Mouse (Mus musculus) kidney, embryonic 14.5 days (tissue): ENCODE measurements around the gene Olfr1535. TPM values are rescaled to one million over a fixed set of nuclear protein-coding genes. Genes with fewer than 3 reads are reported as not detected.

ENCODE experiments used
- ATAC-seq: fragments of 200-750 bp; cut with Nextera tagmentation; 2 replicates; pipeline ENCODE4 v1.8.0; 2017; ENCODE audit warnings: moderate number of reproducible peaks, mild to moderate bottlenecking, moderate TSS enrichment, moderate library complexity; ENCODE audit not compliant: low FRiP score, low TSS enrichment
- H3K27ac ChIP-seq: fragments of 300-500 bp; sonication (generic); 2 replicates; pipeline ENCODE4 v1.5.1; 2014; ENCODE audit warnings: low read depth, mild to moderate bottlenecking, low read length, moderate library complexity, mixed read lengths
- H3K27me3 ChIP-seq: fragments of 300-500 bp; sonication (generic); 2 replicates; pipeline ENCODE4 v1.6.1; 2014; ENCODE audit warnings: mild to moderate bottlenecking, low read length; ENCODE audit not compliant: control insufficient read depth, insufficient read depth
- H3K36me3 ChIP-seq: fragments of 300-500 bp; sonication (generic); 2 replicates; pipeline ENCODE4 v1.6.1; 2014; ENCODE audit warnings: low read length, mixed read lengths; ENCODE audit not compliant: control insufficient read depth, insufficient read depth
- H3K4me1 ChIP-seq: fragments of 300-500 bp; sonication (generic); 2 replicates; pipeline ENCODE4 v1.6.1; 2014; ENCODE audit warnings: low read length, mixed read lengths; ENCODE audit not compliant: control insufficient read depth, insufficient read depth
- H3K4me2 ChIP-seq: fragments of 300-500 bp; sonication (generic); replicated peaks from 2 replicates; pipeline ENCODE4 v1.6.1; 2014; ENCODE audit warnings: low read depth, mild to moderate bottlenecking, low read length
- H3K4me3 ChIP-seq: fragments of 300-500 bp; sonication (generic); 2 replicates; pipeline ENCODE4 v1.5.1; 2014; ENCODE audit warnings: mild to moderate bottlenecking, low read length
- H3K9ac ChIP-seq: fragments of 300-500 bp; sonication (generic); 2 replicates; pipeline ENCODE4 v1.6.1; 2014; ENCODE audit warnings: low read depth, mild to moderate bottlenecking, low read length, moderate library complexity
- H3K9me3 ChIP-seq: fragments of 300-500 bp; sonication (generic); 2 replicates; pipeline ENCODE4 v1.6.1; 2016; ENCODE audit warnings: low read length; ENCODE audit not compliant: control insufficient read depth
- WGBS: fragments of 180-500 bp; shearing (Covaris S2); extraction: QIAGEN DNeasy Blood & Tissue Kit; methylation state at CpG from one replicate; pipeline ENCODE4 v1.1.7; 2014; 5-methylcytosine and 5-hydroxymethylcytosine counted together
- polyA plus RNA-seq: library from polyadenylated mRNA; unstranded; fragments of >200 nt; fragmentation: Nextera tagmentation; extraction: Ambion mirVana; gene quantifications from 2 replicates; pipeline ENCODE4 v1.2.1, GENCODE M21; 2014

Olfr1535 gene
- 0.05 TPM in 1 of 2 replicates, not detected in the other for polyA plus RNA-seq

DNA sequence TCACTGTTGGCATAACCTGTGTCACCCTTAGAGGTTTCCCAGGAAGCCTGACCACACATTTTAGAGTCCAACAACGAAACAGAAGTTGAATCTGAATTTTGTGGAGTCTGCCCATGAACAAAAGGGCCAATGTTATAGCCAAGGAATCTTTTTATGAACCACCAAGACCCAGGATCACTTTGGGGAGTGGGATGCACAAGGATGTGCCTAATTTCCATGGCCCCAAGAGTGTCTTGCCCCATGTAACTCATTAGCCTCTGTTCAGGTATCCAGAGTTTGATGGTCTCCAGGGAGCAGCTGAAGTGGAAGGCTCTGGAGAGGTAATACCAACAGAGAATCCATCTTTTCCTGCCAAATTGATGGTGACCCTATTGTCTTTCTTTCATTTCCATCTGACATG lies at the start of gene Olfr1535:
Gene Olfr1535, minus strand, starts transcription at position 101 of the 400 bp plus-strand sequence.
- Histone ChIP-seq H3K27ac (no peak within 1 kb of the TSS), H3K4me2 (no peak within 1 kb of the TSS), H3K9me3 (no peaks in the 10 kb centered on the region), H3K4me1 (no peaks in the 10 kb centered on the region), H3K9ac (no peak within 1 kb of the TSS), H3K4me3 (no peak within 1 kb of the TSS), H3K36me3 (no peaks in the 10 kb centered on the region), H3K27me3 (no peaks in the 10 kb centered on the region)
- no peak for ATAC-seq
- 72% methylated on average over 1 of the region's 1 CpGs for WGBS

DNA sequence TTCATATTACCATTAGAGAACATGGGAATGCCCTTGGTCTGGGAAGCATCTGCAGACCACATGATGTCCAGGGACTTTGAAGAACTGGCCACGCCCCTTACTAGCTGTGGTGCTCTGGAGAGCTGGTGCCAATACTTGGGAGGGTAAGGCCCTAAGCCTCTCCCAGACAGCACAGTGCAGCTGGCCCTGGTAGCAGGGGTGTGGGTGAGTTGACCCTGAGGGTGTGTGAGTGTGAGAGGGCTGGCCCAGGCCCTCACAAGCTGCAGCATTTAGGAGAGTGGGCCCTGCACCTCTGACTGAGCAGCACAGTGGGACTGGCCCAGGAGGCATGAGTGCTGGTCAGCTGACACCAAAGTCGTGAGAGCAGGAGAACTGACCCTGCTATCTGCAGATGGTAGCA lies 31.9 kb upstream of the Olfr1535 start:
- no peaks in the 10 kb centered on the region for H3K4me1 ChIP-seq
- no peak overlapping the region for H3K4me2 ChIP-seq
- no peaks in the 10 kb centered on the region for H3K36me3 ChIP-seq
- no peak overlapping the region for H3K27ac ChIP-seq
- no peak overlapping the region for H3K4me3 ChIP-seq
- H3K9me3 ChIP-seq = 0 out of 2 replicates have a peak, but pooled peaks cover 4% of the 10 kb centered on the region
- H3K9ac ChIP-seq = no peak overlapping the region
- no peak for ATAC-seq
- no peaks in the 10 kb centered on the region for H3K27me3 ChIP-seq
- WGBS = 75% methylated on average over 2 of the region's 2 CpGs

DNA sequence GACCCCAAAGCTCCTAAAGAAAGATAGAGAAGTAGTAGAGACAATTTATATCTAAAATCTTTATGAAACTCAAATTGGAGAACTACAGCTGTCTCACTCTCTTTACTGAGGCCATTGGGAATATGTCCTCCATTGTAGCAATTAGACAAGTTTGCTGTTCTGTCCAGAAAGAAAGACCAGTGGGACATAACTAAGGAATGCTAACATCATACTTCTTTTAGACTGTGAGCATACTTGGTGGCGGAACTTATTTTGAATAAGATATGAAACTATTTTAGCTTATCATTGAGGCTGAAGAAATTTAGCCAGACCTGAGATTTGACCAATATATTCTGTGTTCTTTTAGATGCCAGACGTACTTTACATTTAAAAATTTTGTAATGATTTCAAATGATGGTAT lies 22.0 kb upstream of the Olfr1535 start, which contains the start of gene Olfr1364:
Gene Olfr1364, minus strand, starts transcription at position 101 of the 400 bp plus-strand sequence.
- Histone ChIP-seq H3K4me2 (no peak within 1 kb of the TSS), H3K4me3 (no peak within 1 kb of the TSS), H3K27me3 (no peaks in the 10 kb centered on the region), H3K36me3 (no peaks in the 10 kb centered on the region), H3K9ac (no peak within 1 kb of the TSS), H3K9me3 (no peaks in the 10 kb centered on the region), H3K27ac (no peak within 1 kb of the TSS), H3K4me1 (no peaks in the 10 kb centered on the region)
- 91% methylated on average over 2 of the region's 2 CpGs for WGBS
- no peak for ATAC-seq

DNA sequence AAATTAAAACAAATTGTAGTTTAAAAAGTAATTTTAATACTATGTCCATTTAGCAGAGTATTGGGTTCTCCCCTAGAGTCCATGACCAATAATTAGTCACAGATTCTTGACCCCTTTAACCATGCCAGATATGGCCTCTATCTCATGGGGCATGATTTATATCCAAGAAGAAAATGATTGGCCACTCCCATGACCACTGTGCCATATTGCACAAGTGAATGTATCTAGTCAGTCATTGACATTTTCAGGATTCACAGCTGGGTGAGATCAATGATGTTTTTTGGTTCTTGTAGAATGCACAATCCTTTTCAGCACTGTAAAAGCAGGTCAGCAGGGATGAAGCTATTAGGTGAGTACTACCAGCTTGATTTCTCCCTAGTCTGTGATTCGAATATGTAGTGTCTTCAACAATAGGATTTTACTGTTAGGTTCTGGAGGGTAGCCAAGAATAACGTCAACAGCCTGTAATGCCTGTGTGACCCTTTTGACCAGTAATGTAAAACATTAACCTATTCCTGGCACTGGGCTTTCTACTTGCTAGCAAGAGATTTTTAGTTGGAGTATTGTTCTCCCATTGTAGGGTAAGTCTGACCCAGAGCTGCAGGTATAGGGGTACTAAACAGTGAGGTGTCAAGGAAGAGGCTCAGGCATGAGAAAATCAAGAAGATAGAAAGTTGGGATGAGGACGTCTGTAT lies 9.1 kb downstream of the Olfr1535 start:
- Histone ChIP-seq H3K36me3 (no peaks in the 10 kb centered on the region), H3K4me2 (no peak overlapping the region), H3K4me1 (no peaks in the 10 kb centered on the region), H3K4me3 (no peak overlapping the region), H3K27ac (no peak overlapping the region), H3K9me3 (no peaks in the 10 kb centered on the region), H3K27me3 (no peaks in the 10 kb centered on the region), H3K9ac (no peak overlapping the region)
- ATAC-seq = no peak
- WGBS = 35% methylated on average over 3 of the region's 3 CpGs

DNA sequence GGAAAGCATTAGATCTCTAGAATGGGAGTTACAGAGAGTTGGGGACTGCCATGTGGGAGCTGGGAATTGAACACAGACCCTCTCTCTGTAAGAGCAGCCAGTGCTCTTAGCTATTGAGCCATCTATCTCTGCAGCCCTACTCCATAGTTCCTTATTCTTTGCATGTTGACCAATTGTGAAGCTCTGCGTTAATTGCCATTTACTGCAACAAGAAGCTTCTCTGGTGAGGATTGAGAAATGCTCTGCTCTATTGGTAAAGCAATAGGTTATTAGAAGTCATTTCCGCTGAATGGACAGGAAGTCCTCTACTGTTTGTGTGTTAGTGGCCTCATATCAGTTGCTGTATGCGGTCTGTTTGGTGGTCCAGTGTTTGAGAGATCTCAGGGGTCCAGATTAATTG lies 10.2 kb downstream of the Olfr1535 start:
- Histone ChIP-seq H3K27me3 (no peaks in the 10 kb centered on the region), H3K27ac (no peak overlapping the region), H3K4me1 (no peaks in the 10 kb centered on the region), H3K4me3 (no peak overlapping the region), H3K4me2 (no peak overlapping the region), H3K9me3 (no peaks in the 10 kb centered on the region), H3K36me3 (no peaks in the 10 kb centered on the region), H3K9ac (no peak overlapping the region)
- 93% methylated on average over 3 of the region's 3 CpGs for WGBS
- ATAC-seq = no peak

DNA sequence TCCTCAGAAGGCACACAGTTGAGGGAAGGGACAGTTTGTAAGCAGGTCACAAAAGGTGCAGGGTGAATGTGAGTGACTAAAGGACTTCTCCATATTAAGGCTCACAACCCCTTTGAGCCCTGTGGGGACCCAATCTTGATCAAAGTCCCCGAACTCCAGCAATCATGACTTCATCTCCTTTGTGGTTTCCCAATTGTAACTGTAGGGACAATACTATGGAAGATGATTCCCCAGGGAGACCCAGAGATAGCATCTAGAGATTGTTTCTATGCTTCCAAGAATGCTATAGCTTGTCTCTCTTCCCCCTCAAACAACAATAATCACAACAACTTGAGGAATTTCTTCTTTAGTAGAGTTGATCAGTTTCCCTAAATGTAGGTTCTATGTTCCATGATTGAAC lies 17.0 kb downstream of the Olfr1535 start, which contains the start of gene Olfr1366:
Gene Olfr1366, minus strand, starts transcription at position 101 of the 400 bp plus-strand sequence.
- Histone ChIP-seq H3K4me2 (no peak within 1 kb of the TSS), H3K27ac (no peak within 1 kb of the TSS), H3K27me3 (no peaks in the 10 kb centered on the region), H3K4me1 (no peaks in the 10 kb centered on the region), H3K9ac (no peak within 1 kb of the TSS), H3K36me3 (no peaks in the 10 kb centered on the region), H3K9me3 (no peaks in the 10 kb centered on the region), H3K4me3 (no peak within 1 kb of the TSS)
- WGBS = 68% methylated on average over 1 of the region's 1 CpGs
- no peak for ATAC-seq

DNA sequence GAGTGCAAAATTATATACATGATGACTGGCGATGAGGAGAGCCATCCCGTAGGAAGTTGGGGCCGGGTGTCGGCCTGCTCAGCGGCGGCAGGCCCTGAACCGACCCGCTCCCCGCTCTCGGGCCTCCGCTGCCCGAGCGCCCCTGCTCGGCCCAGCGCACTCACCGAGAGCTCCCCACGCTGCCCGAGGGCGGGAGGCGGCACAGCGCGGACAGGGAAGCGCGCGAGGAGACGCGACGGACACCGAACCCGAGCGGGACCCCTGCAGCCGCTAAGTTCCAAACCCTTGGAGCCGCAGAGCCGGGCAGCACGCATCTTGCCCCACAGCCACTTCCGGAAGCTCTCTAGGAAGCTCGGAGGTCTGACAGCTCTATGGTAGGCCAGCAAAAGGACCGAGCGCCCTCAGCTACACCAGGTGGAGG lies 28.9 kb downstream of the Olfr1535 start, which contains the start of gene Zkscan8:
Gene Zkscan8, minus strand, starts transcription at position 340 of the 421 bp plus-strand sequence.
- under 1% methylated on average over 39 of the region's 39 CpGs for WGBS
- Histone ChIP-seq H3K9me3 (no peaks in the 10 kb centered on the region), H3K27ac (peak within 1 kb of the TSS; percentile 94), H3K36me3 (peaks cover 13% of the 10 kb centered on the region), H3K4me3 (peak within 1 kb of the TSS; percentile 79), H3K4me1 (no peaks in the 10 kb centered on the region), H3K4me2 (peak within 1 kb of the TSS; percentile 59), H3K27me3 (no peaks in the 10 kb centered on the region), H3K9ac (peak within 1 kb of the TSS; percentile 96)
- ATAC-seq = peak; percentile 99

DNA sequence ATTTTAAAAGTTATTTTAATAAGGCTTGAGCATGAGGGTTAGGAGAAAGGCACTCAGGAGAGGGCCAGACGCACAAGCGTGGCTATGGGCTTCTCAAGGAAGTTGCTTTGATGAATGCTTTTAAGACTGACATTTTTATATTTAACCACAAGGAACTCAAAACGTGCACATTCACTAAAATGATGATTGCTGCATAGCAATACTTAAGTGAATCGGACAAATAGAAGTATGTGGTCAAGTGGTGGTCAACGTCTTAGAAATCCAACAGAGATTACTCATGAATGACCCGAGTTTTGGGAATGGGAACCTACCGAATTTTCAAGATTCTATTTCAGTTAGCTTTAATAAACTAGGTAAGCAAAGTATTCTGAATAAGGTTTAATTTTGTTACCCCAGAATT lies 29.6 kb downstream of the Olfr1535 start:
- Histone ChIP-seq H3K9me3 (no peaks in the 10 kb centered on the region), H3K9ac (peak overlapping the region; percentile 44; the same call in 1 of the 2 replicates)
- 43% methylated on average over 7 of the region's 7 CpGs for WGBS

DNA sequence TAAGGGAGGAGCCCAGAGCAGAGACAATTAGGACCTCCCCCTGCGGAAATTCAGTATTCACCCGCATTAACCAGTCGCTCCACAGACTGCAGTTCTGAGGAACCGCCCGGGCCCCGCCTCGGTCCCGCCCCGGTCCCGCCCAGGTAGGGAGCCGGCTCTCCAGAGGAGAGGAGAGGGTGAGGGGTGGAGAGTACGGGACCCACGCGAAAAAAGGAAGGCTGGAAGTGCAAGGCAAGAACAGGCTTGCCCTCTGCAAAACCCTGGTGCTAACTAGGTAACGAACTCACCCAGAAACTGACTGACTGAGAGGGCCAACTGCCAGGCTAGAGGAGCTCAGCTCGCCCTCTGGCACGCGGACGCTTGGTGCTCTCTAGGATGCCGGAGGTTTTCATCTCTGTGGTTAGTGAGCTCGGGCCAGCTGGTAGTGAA lies 53.5 kb downstream of the Olfr1535 start:
- peak; percentile 100 for ATAC-seq
- H3K4me1 ChIP-seq = no peaks in the 10 kb centered on the region
- H3K9me3 ChIP-seq = no peaks in the 10 kb centered on the region
- peak overlapping the region; percentile 53 for H3K9ac ChIP-seq
- H3K4me3 ChIP-seq = peak overlapping the region; percentile 58
- H3K27ac ChIP-seq = peak overlapping the region; percentile 10; the same call in 1 of the 2 replicates
- no peaks in the 10 kb centered on the region for H3K36me3 ChIP-seq
- under 1% methylated on average over 21 of the region's 21 CpGs for WGBS
- peak overlapping the region; percentile 51 for H3K4me2 ChIP-seq
- no peaks in the 10 kb centered on the region for H3K27me3 ChIP-seq

More for the DNA sequence above, 29.6 kb downstream of the Olfr1535 start:
- Histone ChIP-seq H3K27me3 (no peaks in the 10 kb centered on the region), H3K4me1 (no peaks in the 10 kb centered on the region), H3K4me2 (peak overlapping the region; percentile 59), H3K27ac (no peak overlapping the region), H3K4me3 (peak overlapping the region; percentile 79), H3K36me3 (peaks cover 18% of the 10 kb centered on the region)
- no peak for ATAC-seq
